8 mouse cellular contexts compared by ENCODE assay signal in genomic region chr7:126502023-126502741, GRCm38 (mm10). TPM values are rescaled to one million over a fixed set of nuclear protein-coding genes. Genes with fewer than 3 reads are reported as not detected.
DNase-seq lines count a peak whose midpoint lies in the region; ATAC-seq and TF ChIP-seq lines count a peak whose summit lies in the region.

No protein-coding gene starts in this region.

- peaks cover 8 to 45% of the 10 kb centered on the region in 2 experiments for H3K4me1 ChIP-seq in CH12.LX (ENCODE audit: control insufficient read depth in 1 of 2, insufficient read depth in 2 of 2)
- H3K4me1 ChIP-seq in forebrain, embryonic 10.5 days, result peaks cover 17% of the 10 kb centered on the region
- peaks cover 16% of the 10 kb centered on the region for H3K4me1 ChIP-seq in heart, embryonic 15.5 days (replicated peaks)
- peaks cover 5 to 6% of the 10 kb centered on the region in 2 experiments; a peak in 3 of 4 replicates for H3K4me1 ChIP-seq in liver, embryonic 14.5 days (replicated peaks; ENCODE audit: control insufficient read depth in 2 of 2, insufficient read depth in 2 of 2, low read length in 1 of 2)
- no peaks in the 10 kb centered on the region for H3K4me1 ChIP-seq in stomach, embryonic 15.5 days

- peaks cover 39 to 41% of the 10 kb centered on the region in 2 experiments for H3K36me3 ChIP-seq in CH12.LX (replicated peaks in 1 of 2; ENCODE audit: control insufficient read depth in 1 of 2, insufficient read depth in 1 of 2, low read length in 1 of 2)
- peaks cover 42% of the 10 kb centered on the region for H3K36me3 ChIP-seq in forebrain, embryonic 10.5 days (replicated peaks)
- peaks cover 40% of the 10 kb centered on the region for H3K36me3 ChIP-seq in heart, embryonic 15.5 days
- peaks cover 40% of the 10 kb centered on the region for H3K36me3 ChIP-seq in liver, embryonic 14.5 days (replicated peaks; ENCODE audit: control insufficient read depth, insufficient read depth, low read depth)
- H3K36me3 ChIP-seq in stomach, embryonic 15.5 days, result peaks cover 33% of the 10 kb centered on the region

- DNase-seq in CH12.LX (ENCODE audit: extremely low read depth), result peak; percentile 94
- DNase-seq in c-Kit-positive CD71-negative TER-119-negative erythroid progenitor cells, embryonic 14.5 days (ENCODE audit: low read depth), result peak; percentile 91
- peak; percentile 98 for DNase-seq in forebrain, embryonic 10.5 days (ENCODE audit: extremely low spot score, low spot score)
- peak; percentile 92 to 98 for DNase-seq in kidney, postnatal 25 days
- DNase-seq in liver, embryonic 14.5 days (ENCODE audit: low read depth in 3 of 3, low spot score in 3 of 3), result peak; percentile 86 to 90 (median 88)
- DNase-seq in neural tube, embryonic 10.5 days (ENCODE audit: extremely low spot score, low spot score), result peak; percentile 96

- TF ChIP-seq CTCF in CH12.LX (conservative IDR thresholded peaks at IDR 0.05 in 1 of 2, IDR thresholded peaks at IDR 0.05 in 1 of 2; ENCODE audit: low read depth in 2 of 2, low read length in 2 of 2), result no peak
- 0 out of 2 replicates have a peak, but pooled peaks have one; percentile 0 for TF ChIP-seq CTCF in liver, embryonic 14.5 days (IDR thresholded peaks at IDR 0.05; ENCODE audit: low read depth)

- dilution Hi-C loops in CH12.LX (cut with MboI; ENCODE audit: extremely low pct_ligation_motif_present, extremely low pct_unique_long_range_greater_than_20kb, low sequenced_read_pairs), result no loop called here

- no peak for TF ChIP-seq EP300 in CH12.LX (IDR thresholded peaks at IDR 0.05; ENCODE audit: low read length)
- peak; percentile 21; the same call in 1 of the 2 replicates for TF ChIP-seq EP300 in liver, embryonic 14.5 days (IDR thresholded peaks at IDR 0.05; ENCODE audit: low read depth)

- peak; percentile 89 for ATAC-seq in heart, embryonic 15.5 days (replicated peaks; ENCODE audit: insufficient number of reproducible peaks, insufficient read depth, low FRiP score, low read depth)
- peak; percentile 79 for ATAC-seq in liver, embryonic 14.5 days (ENCODE audit: insufficient read depth)
- peak; percentile 85 for ATAC-seq in stomach, embryonic 15.5 days (ENCODE audit: insufficient read depth, low FRiP score, low read depth)

- peak; percentile 71 for TF ChIP-seq POLR2A in CH12.LX (IDR thresholded peaks at IDR 0.05; ENCODE audit: low read depth, low read length)

- TF ChIP-seq RAD21 in CH12.LX (IDR thresholded peaks at IDR 0.05; ENCODE audit: low read depth, low read length), result no peak

- H3K4me2 ChIP-seq in CH12.LX (ENCODE audit: insufficient read depth, low read depth, poor library complexity, severe bottlenecking), result no peak overlapping the region
- H3K4me2 ChIP-seq in heart, embryonic 15.5 days, result peak overlapping the region; percentile 85
- peak overlapping the region; percentile 81 for H3K4me2 ChIP-seq in liver, embryonic 14.5 days (ENCODE audit: low read depth)
- H3K4me2 ChIP-seq in stomach, embryonic 15.5 days, result peak overlapping the region; percentile 63

- peak overlapping the region; percentile 74 to 100 (median 91) for H3K4me3 ChIP-seq in CH12.LX (replicated peaks in 1 of 3; ENCODE audit: low read depth in 2 of 3, low read length in 2 of 3, poor library complexity in 1 of 3)
- H3K4me3 ChIP-seq in forebrain, embryonic 10.5 days, result peak overlapping the region; percentile 80
- peak overlapping the region; percentile 72 for H3K4me3 ChIP-seq in heart, embryonic 15.5 days
- H3K4me3 ChIP-seq in liver, embryonic 14.5 days (ENCODE audit: insufficient read depth in 1 of 2, low read depth in 2 of 2, low read length in 2 of 2), result peak overlapping the region; percentile 92 to 98
- peak overlapping the region; percentile 100 for H3K4me3 ChIP-seq in stomach, embryonic 15.5 days (replicated peaks)

- under 1% methylated on average over 57 of the region's 57 CpGs for WGBS in forebrain, embryonic 10.5 days
- WGBS in heart, embryonic 15.5 days, result under 1% methylated on average over 56 of the region's 57 CpGs
- WGBS in liver, embryonic 14.5 days (ENCODE audit: insufficient replicate concordance), result under 1% methylated on average over 54 of the region's 57 CpGs
- WGBS in stomach, embryonic 15.5 days, result under 1% methylated on average over 55 of the region's 57 CpGs

- H3K9me3 ChIP-seq in CH12.LX (replicated peaks; ENCODE audit: low read length), result no peaks in the 10 kb centered on the region
- H3K9me3 ChIP-seq in forebrain, embryonic 10.5 days, result no peaks in the 10 kb centered on the region
- H3K9me3 ChIP-seq in heart, embryonic 15.5 days (replicated peaks), result no peaks in the 10 kb centered on the region
- no peaks in the 10 kb centered on the region for H3K9me3 ChIP-seq in liver, embryonic 14.5 days (ENCODE audit: control insufficient read depth, low read length)
- H3K9me3 ChIP-seq in stomach, embryonic 15.5 days, result no peaks in the 10 kb centered on the region

- H3K27me3 ChIP-seq in CH12.LX (replicated peaks), result no peaks in the 10 kb centered on the region
- H3K27me3 ChIP-seq in forebrain, embryonic 10.5 days (ENCODE audit: poor library complexity, severe bottlenecking), result no peaks in the 10 kb centered on the region
- no peaks in the 10 kb centered on the region for H3K27me3 ChIP-seq in heart, embryonic 15.5 days
- no peaks in the 10 kb centered on the region for H3K27me3 ChIP-seq in liver, embryonic 14.5 days (ENCODE audit: control insufficient read depth, insufficient read depth, low read length)
- no peaks in the 10 kb centered on the region for H3K27me3 ChIP-seq in stomach, embryonic 15.5 days (replicated peaks)

- H3K79me2 ChIP-seq in CH12.LX (replicated peaks; ENCODE audit: control insufficient read depth, extremely low read depth, insufficient read depth, poor library complexity, severe bottlenecking), result peaks cover 40% of the 10 kb centered on the region

- in situ Hi-C loops in CH12.LX (cut with MboI; ENCODE audit: low pct_ligation_motif_present, low pct_unique_long_range_greater_than_20kb, low sequenced_read_pairs), result no loop called here

- peak overlapping the region; percentile 98 for H3K27ac ChIP-seq in CH12.LX (ENCODE audit: insufficient read depth, low read depth)
- H3K27ac ChIP-seq in forebrain, embryonic 10.5 days, result peak overlapping the region; percentile 98
- H3K27ac ChIP-seq in heart, embryonic 15.5 days, result peak overlapping the region; percentile 99
- H3K27ac ChIP-seq in liver, embryonic 14.5 days, result peak overlapping the region; percentile 95
- H3K27ac ChIP-seq in stomach, embryonic 15.5 days, result peak overlapping the region; percentile 100

- H3K9ac ChIP-seq in CH12.LX (ENCODE audit: insufficient read depth, low read depth), result peak overlapping the region; percentile 97
- H3K9ac ChIP-seq in heart, embryonic 15.5 days, result peak overlapping the region; percentile 99
- H3K9ac ChIP-seq in liver, embryonic 14.5 days (replicated peaks), result peak overlapping the region; percentile 97
- H3K9ac ChIP-seq in stomach, embryonic 15.5 days, result peak overlapping the region; percentile 100

TF ChIP-seq in CH12.LX, 34 proteins besides CTCF, POLR2A, EP300 and RAD21:
- TF ChIP-seq ZC3H11A (IDR thresholded peaks at IDR 0.05; ENCODE audit: low read depth, low read length), result no peak
- TF ChIP-seq BHLHE40 (IDR thresholded peaks at IDR 0.05; ENCODE audit: low read depth, low read length), result no peak
- peak; percentile 66; the same call in 1 of the 2 replicates for TF ChIP-seq TBP (conservative IDR thresholded peaks at IDR 0.05; ENCODE audit: low read depth, low read length)

RNA-seq across cellular contexts. Expression of gene Atxn2l, which starts 1.1 kb away (rescaled TPM):
- total RNA-seq in CH12.LX (2012; rRNA removed), result 42.4 and 64.2 TPM in 2 replicates
- total RNA-seq in CH12.LX (2014; rRNA removed), result 16.5 and 18.8 TPM in 2 replicates
- polyA plus RNA-seq in CH12.LX (2012; ENCODE audit: insufficient read length, low read depth), result 104 and 122 TPM in 2 replicates
- polyA plus RNA-seq in forebrain, embryonic 10.5 days (2016; fragmentation: Nextera tagmentation; extraction: Ambion mirVana), result 49.0 and 55.3 TPM in 2 replicates
- polyA plus RNA-seq in heart, embryonic 15.5 days (2015; fragmentation: Nextera tagmentation; extraction: Ambion mirVana), result 31.0 and 42.0 TPM in 2 replicates
- 41.3 and 42.9 TPM in 2 replicates for polyA plus RNA-seq in liver, embryonic 14.5 days (2012; rRNA removed)
- 17.3 and 24.3 TPM in 2 replicates for polyA plus RNA-seq in liver, embryonic 14.5 days (2014; fragmentation: Nextera tagmentation; extraction: Ambion mirVana)
- polyA plus RNA-seq in stomach, embryonic 15.5 days (2015; fragmentation: Nextera tagmentation; extraction: Ambion mirVana), result 44.5 and 53.3 TPM in 2 replicates

RNA-seq across cellular contexts. Expression of gene Tufm, which starts 15.0 kb away (rescaled TPM):
- 156 and 183 TPM in 2 replicates for total RNA-seq in CH12.LX (2012; rRNA removed)
- total RNA-seq in CH12.LX (2014; rRNA removed), result 115 and 123 TPM in 2 replicates
- polyA plus RNA-seq in CH12.LX (2012; ENCODE audit: insufficient read length, low read depth), result 219 and 224 TPM in 2 replicates
- polyA plus RNA-seq in forebrain, embryonic 10.5 days (2016; fragmentation: Nextera tagmentation; extraction: Ambion mirVana), result 180 and 183 TPM in 2 replicates
- polyA plus RNA-seq in heart, embryonic 15.5 days (2015; fragmentation: Nextera tagmentation; extraction: Ambion mirVana), result 170 and 182 TPM in 2 replicates
- 44.6 and 67.8 TPM in 2 replicates for polyA plus RNA-seq in liver, embryonic 14.5 days (2012; rRNA removed)
- 73.2 and 82.9 TPM in 2 replicates for polyA plus RNA-seq in liver, embryonic 14.5 days (2014; fragmentation: Nextera tagmentation; extraction: Ambion mirVana)
- polyA plus RNA-seq in stomach, embryonic 15.5 days (2015; fragmentation: Nextera tagmentation; extraction: Ambion mirVana), result 149 and 158 TPM in 2 replicates

RNA-seq across cellular contexts. Expression of gene Sh2b1, which starts 27.0 kb away (rescaled TPM):
- total RNA-seq in CH12.LX (2012; rRNA removed) (11.8 and 13.4 TPM in 2 replicates), CH12.LX (2014; rRNA removed) (5.2 and 5.5 TPM in 2 replicates)
- polyA plus RNA-seq in CH12.LX (2012; ENCODE audit: insufficient read length, low read depth), result 31.3 and 34.1 TPM in 2 replicates
- 49.2 and 50.8 TPM in 2 replicates for polyA plus RNA-seq in forebrain, embryonic 10.5 days (2016; fragmentation: Nextera tagmentation; extraction: Ambion mirVana)
- 37.1 and 45.2 TPM in 2 replicates for polyA plus RNA-seq in heart, embryonic 15.5 days (2015; fragmentation: Nextera tagmentation; extraction: Ambion mirVana)
- polyA plus RNA-seq in liver, embryonic 14.5 days (2012; rRNA removed), result 12.4 and 12.9 TPM in 2 replicates
- polyA plus RNA-seq in liver, embryonic 14.5 days (2014; fragmentation: Nextera tagmentation; extraction: Ambion mirVana), result 8.3 and 9.5 TPM in 2 replicates
- polyA plus RNA-seq in stomach, embryonic 15.5 days (2015; fragmentation: Nextera tagmentation; extraction: Ambion mirVana), result 39.2 and 44.4 TPM in 2 replicates

RNA-seq across cellular contexts. Expression of gene Atp2a1, which starts 39.3 kb away (rescaled TPM):
- total RNA-seq in CH12.LX (2012; rRNA removed), result 0.25 and 0.38 TPM in 2 replicates
- not detected in 2 replicates for total RNA-seq in CH12.LX (2014; rRNA removed)
- 0.74 and 0.75 TPM in 2 replicates for polyA plus RNA-seq in CH12.LX (2012; ENCODE audit: insufficient read length, low read depth)
- polyA plus RNA-seq in forebrain, embryonic 10.5 days (2016; fragmentation: Nextera tagmentation; extraction: Ambion mirVana), result 0.33 TPM in 2 replicates
- polyA plus RNA-seq in heart, embryonic 15.5 days (2015; fragmentation: Nextera tagmentation; extraction: Ambion mirVana), result 0.72 and 1.8 TPM in 2 replicates
- 0.15 and 0.16 TPM in 2 replicates for polyA plus RNA-seq in liver, embryonic 14.5 days (2012; rRNA removed)
- polyA plus RNA-seq in liver, embryonic 14.5 days (2014; fragmentation: Nextera tagmentation; extraction: Ambion mirVana), result 0.10 TPM in 1 of 2 replicates, not detected in the other
- polyA plus RNA-seq in stomach, embryonic 15.5 days (2015; fragmentation: Nextera tagmentation; extraction: Ambion mirVana), result 1.7 and 5.7 TPM in 2 replicates

Comparison
In these comparisons a context has a peak if more than half of its experiments do, and no peak if none do; other contexts are left out.
1. Peak in every context shown above with its lines: DNase-seq, ATAC-seq, H3K4me3 ChIP-seq and H3K27ac ChIP-seq.